Mouse (Mus musculus) kidney, adult 2 months (tissue): ENCODE measurements at regions not wholly inside any gene's neighbourhood (a gene's known extent, or its start where the extent isn't known, plus 50 kb on each side); places are given as distances from the start of the nearest gene placed in this dataset.

Experiments
- CTCF ChIP-seq: fragments of 200-500 bp; conservative IDR thresholded peaks from 2 replicates; pipeline ENCODE4 v1.5.1; 2011; ENCODE audit warnings: low read depth, mild to moderate bottlenecking, control low read depth, low read length, moderate library complexity, mixed read lengths; ENCODE audit not compliant: insufficient read depth, insufficient read length
- POLR2A ChIP-seq: fragments of 200-500 bp; IDR thresholded peaks from one replicate; pipeline ENCODE4 v1.6.1; 2011; ENCODE audit warnings: low read depth, low read length, control low read depth

- TF ChIP-seq CTCF = no peak
- TF ChIP-seq POLR2A = no peak
Observed at GRCm38 (mm10) chr6:81471340-81471955, 452.0 kb upstream of the Gcfc2 start.
